Mouse (Mus musculus) hindbrain, embryonic 11.5 days (tissue): ENCODE measurements around the gene Agl. TPM values are rescaled to one million over a fixed set of nuclear protein-coding genes. Genes with fewer than 3 reads are reported as not detected.

Experiments
- ATAC-seq: fragments of 200-750 bp; cut with Nextera tagmentation; 2 replicates; pipeline ENCODE4 v1.8.0; 2017; ENCODE audit warnings: mild to moderate bottlenecking, moderate TSS enrichment, moderate library complexity; ENCODE audit not compliant: low FRiP score
- DNase-seq: peaks from one replicate; pipeline ENCODE4 v3.0.0-alpha.2; 2015; ENCODE audit warnings: low spot score
- H3K27ac ChIP-seq: fragments of 300-500 bp; sonication (generic); 2 replicates; pipeline ENCODE4 v1.5.1; 2014; ENCODE audit warnings: mild to moderate bottlenecking, low read depth, low read length
- H3K27me3 ChIP-seq: fragments of 300-500 bp; sonication (generic); 2 replicates; pipeline ENCODE4 v1.6.1; 2014; ENCODE audit warnings: mild to moderate bottlenecking, low read length, moderate library complexity, mixed read lengths; ENCODE audit not compliant: control insufficient read depth, insufficient read depth
- H3K36me3 ChIP-seq: fragments of 300-500 bp; sonication (generic); 2 replicates; pipeline ENCODE4 v1.6.1; 2014; ENCODE audit warnings: mild to moderate bottlenecking, low read length, moderate library complexity, mixed read lengths; ENCODE audit not compliant: control insufficient read depth, insufficient read depth
- H3K4me1 ChIP-seq: fragments of 300-500 bp; sonication (generic); replicated peaks from 2 replicates; pipeline ENCODE4 v1.6.1; 2014; ENCODE audit warnings: low read length, mixed read lengths; ENCODE audit not compliant: control insufficient read depth, insufficient read depth
- H3K4me2 ChIP-seq: fragments of 300-500 bp; sonication (generic); replicated peaks from 2 replicates; pipeline ENCODE4 v1.6.1; 2014; ENCODE audit warnings: mild to moderate bottlenecking, low read depth, low read length
- H3K4me3 ChIP-seq: fragments of 300-500 bp; sonication (generic); 2 replicates; pipeline ENCODE4 v1.5.1; 2014; ENCODE audit warnings: low read depth, low read length
- H3K9ac ChIP-seq: fragments of 300-500 bp; sonication (generic); 2 replicates; pipeline ENCODE4 v1.6.1; 2014; ENCODE audit warnings: low read depth, low read length
- H3K9me3 ChIP-seq: fragments of 300-500 bp; sonication (generic); 2 replicates; pipeline ENCODE4 v1.6.1; 2016; ENCODE audit warnings: low read length; ENCODE audit not compliant: control insufficient read depth
- WGBS: fragments of 180-500 bp; shearing (Covaris S2); extraction: QIAGEN DNeasy Blood & Tissue Kit; methylation state at CpG from one replicate; pipeline ENCODE4 v1.1.7; 2014; 5-methylcytosine and 5-hydroxymethylcytosine counted together
- polyA plus RNA-seq: library from polyadenylated mRNA; unstranded; fragments of >200 nt; fragmentation: Nextera tagmentation; extraction: Ambion mirVana; gene quantifications from 2 replicates; pipeline ENCODE4 v1.2.1, GENCODE M21; 2014

The Agl gene
- 15.2 and 16.6 TPM in 2 replicates for polyA plus RNA-seq

GRCm38 (mm10) chr3:116807811-116808506 lies at the start of gene Agl:
Agl (minus strand) TSS chr3:116808166.
- peak within 1 kb of the TSS; percentile 72 for H3K27ac ChIP-seq
- no peaks in the 10 kb centered on the region for H3K27me3 ChIP-seq
- peak within 1 kb of the TSS; percentile 54 for H3K4me2 ChIP-seq
- H3K9ac ChIP-seq: peak within 1 kb of the TSS; percentile 76
- no peaks in the 10 kb centered on the region for H3K9me3 ChIP-seq
- H3K4me3 ChIP-seq: peak within 1 kb of the TSS; percentile 71
- no peaks in the 10 kb centered on the region for H3K36me3 ChIP-seq
- peak; percentile 99 for DNase-seq
- under 1% methylated on average over 52 of the region's 57 CpGs for WGBS
- peak; percentile 100 for ATAC-seq
- H3K4me1 ChIP-seq: no peaks in the 10 kb centered on the region

GRCm38 (mm10) chr3:116857611-116858010 lies 49.6 kb upstream of the Agl start:
- H3K9me3 ChIP-seq: no peaks in the 10 kb centered on the region
- no peaks in the 10 kb centered on the region for H3K4me1 ChIP-seq
- no peak overlapping the region for H3K27ac ChIP-seq
- ATAC-seq (no peak), DNase-seq (no peak)
- no peak overlapping the region for H3K9ac ChIP-seq
- H3K4me3 ChIP-seq: no peak overlapping the region
- H3K36me3 ChIP-seq: no peaks in the 10 kb centered on the region
- H3K4me2 ChIP-seq: no peak overlapping the region
- WGBS: 87% methylated on average over 6 of the region's 6 CpGs
- no peaks in the 10 kb centered on the region for H3K27me3 ChIP-seq

- H3K4me1 ChIP-seq: no peaks in the 10 kb centered on the region
- DNase-seq: no peak
- H3K9ac ChIP-seq: no peak overlapping the region
- H3K4me2 ChIP-seq: no peak overlapping the region
- no peak for ATAC-seq
- no peaks in the 10 kb centered on the region for H3K27me3 ChIP-seq
- H3K4me3 ChIP-seq: no peak overlapping the region
- H3K36me3 ChIP-seq: no peaks in the 10 kb centered on the region
- 91% methylated on average over 3 of the region's 3 CpGs for WGBS
- no peaks in the 10 kb centered on the region for H3K9me3 ChIP-seq
- no peak overlapping the region for H3K27ac ChIP-seq
Observed at GRCm38 (mm10) chr3:116852421-116852820, 44.5 kb upstream of the Agl start.

- no peak for DNase-seq
- no peaks in the 10 kb centered on the region for H3K4me1 ChIP-seq
- H3K27me3 ChIP-seq: no peaks in the 10 kb centered on the region
- no peak overlapping the region for H3K27ac ChIP-seq
- H3K9me3 ChIP-seq: no peaks in the 10 kb centered on the region
- no peak overlapping the region for H3K4me3 ChIP-seq
- WGBS: 79% methylated on average over 1 of the region's 1 CpGs
- H3K36me3 ChIP-seq: no peaks in the 10 kb centered on the region
- H3K9ac ChIP-seq: no peak overlapping the region
- ATAC-seq: no peak
- H3K4me2 ChIP-seq: no peak overlapping the region
Observed at GRCm38 (mm10) chr3:116850376-116850775, 42.4 kb upstream of the Agl start.

GRCm38 (mm10) chr3:116848936-116849335 lies 41.0 kb upstream of the Agl start:
- H3K9me3 ChIP-seq: no peaks in the 10 kb centered on the region
- WGBS: 92% methylated on average over 4 of the region's 4 CpGs
- no peaks in the 10 kb centered on the region for H3K27me3 ChIP-seq
- H3K36me3 ChIP-seq: no peaks in the 10 kb centered on the region
- no peak overlapping the region for H3K27ac ChIP-seq
- no peak overlapping the region for H3K9ac ChIP-seq
- ATAC-seq: no peak
- H3K4me2 ChIP-seq: no peak overlapping the region
- DNase-seq: no peak
- H3K4me1 ChIP-seq: no peaks in the 10 kb centered on the region
- no peak overlapping the region for H3K4me3 ChIP-seq

GRCm38 (mm10) chr3:116848099-116848498 lies 40.1 kb upstream of the Agl start:
- H3K9ac ChIP-seq: no peak overlapping the region
- no peaks in the 10 kb centered on the region for H3K9me3 ChIP-seq
- H3K4me3 ChIP-seq: no peak overlapping the region
- WGBS: 90% methylated on average over 1 of the region's 1 CpGs
- H3K27me3 ChIP-seq: no peaks in the 10 kb centered on the region
- no peak overlapping the region for H3K27ac ChIP-seq
- H3K4me1 ChIP-seq: no peaks in the 10 kb centered on the region
- H3K36me3 ChIP-seq: no peaks in the 10 kb centered on the region
- ATAC-seq: no peak
- no peak for DNase-seq
- no peak overlapping the region for H3K4me2 ChIP-seq

- WGBS: 90% methylated on average over 4 of the region's 4 CpGs
- Histone ChIP-seq H3K9ac (no peak overlapping the region), H3K4me1 (no peaks in the 10 kb centered on the region), H3K9me3 (no peaks in the 10 kb centered on the region), H3K4me3 (no peak overlapping the region), H3K36me3 (no peaks in the 10 kb centered on the region), H3K27ac (no peak overlapping the region), H3K27me3 (no peaks in the 10 kb centered on the region), H3K4me2 (no peak overlapping the region)
- ATAC-seq (no peak), DNase-seq (no peak)
Observed at GRCm38 (mm10) chr3:116846084-116846483, 38.1 kb upstream of the Agl start.

GRCm38 (mm10) chr3:116844880-116845579 lies 37.1 kb upstream of the Agl start:
- Histone ChIP-seq H3K4me1 (no peaks in the 10 kb centered on the region), H3K9me3 (no peaks in the 10 kb centered on the region), H3K27me3 (no peaks in the 10 kb centered on the region), H3K4me2 (no peak overlapping the region), H3K9ac (no peak overlapping the region), H3K36me3 (no peaks in the 10 kb centered on the region), H3K27ac (no peak overlapping the region), H3K4me3 (no peak overlapping the region)
- no peak for DNase-seq
- WGBS: 90% methylated on average over 10 of the region's 10 CpGs
- ATAC-seq: no peak

GRCm38 (mm10) chr3:116841311-116841710 lies 33.3 kb upstream of the Agl start:
- H3K9me3 ChIP-seq: no peaks in the 10 kb centered on the region
- H3K27me3 ChIP-seq: no peaks in the 10 kb centered on the region
- H3K27ac ChIP-seq: no peak overlapping the region
- WGBS: 71% methylated on average over 2 of the region's 2 CpGs
- H3K4me1 ChIP-seq: no peaks in the 10 kb centered on the region
- H3K4me2 ChIP-seq: no peak overlapping the region
- H3K36me3 ChIP-seq: no peaks in the 10 kb centered on the region
- no peak overlapping the region for H3K4me3 ChIP-seq
- ATAC-seq (no peak), DNase-seq (no peak)
- H3K9ac ChIP-seq: no peak overlapping the region
